Mouse (Mus musculus) c-Kit-negative CD71-positive TER-119-positive erythroid progenitor cells, embryonic 14.5 days (primary cell): ENCODE data around the gene Chrnb1.

Experiments used
- DNase-seq: peaks from one replicate; pipeline ENCODE4 v3.0.0-alpha.2; 2013; ENCODE audit warnings: low read depth, low spot score

Chrnb1 gene

DNA sequence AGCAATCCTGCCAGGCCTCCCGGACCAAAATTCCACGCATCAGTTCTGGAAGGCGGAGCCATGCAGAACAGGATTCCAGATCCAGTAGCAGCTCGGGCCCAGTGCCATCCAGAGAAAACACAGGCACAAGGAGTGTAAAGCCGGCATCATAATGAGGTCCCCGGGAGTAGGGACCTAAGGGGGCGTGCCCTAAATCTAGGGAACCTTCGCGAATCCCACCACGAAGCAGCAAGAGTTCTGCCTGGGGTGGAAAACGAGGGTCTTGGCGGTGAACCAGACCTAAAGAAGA is 8.9 kb upstream of the Chrnb1 start:
- no peak for DNase-seq

DNA sequence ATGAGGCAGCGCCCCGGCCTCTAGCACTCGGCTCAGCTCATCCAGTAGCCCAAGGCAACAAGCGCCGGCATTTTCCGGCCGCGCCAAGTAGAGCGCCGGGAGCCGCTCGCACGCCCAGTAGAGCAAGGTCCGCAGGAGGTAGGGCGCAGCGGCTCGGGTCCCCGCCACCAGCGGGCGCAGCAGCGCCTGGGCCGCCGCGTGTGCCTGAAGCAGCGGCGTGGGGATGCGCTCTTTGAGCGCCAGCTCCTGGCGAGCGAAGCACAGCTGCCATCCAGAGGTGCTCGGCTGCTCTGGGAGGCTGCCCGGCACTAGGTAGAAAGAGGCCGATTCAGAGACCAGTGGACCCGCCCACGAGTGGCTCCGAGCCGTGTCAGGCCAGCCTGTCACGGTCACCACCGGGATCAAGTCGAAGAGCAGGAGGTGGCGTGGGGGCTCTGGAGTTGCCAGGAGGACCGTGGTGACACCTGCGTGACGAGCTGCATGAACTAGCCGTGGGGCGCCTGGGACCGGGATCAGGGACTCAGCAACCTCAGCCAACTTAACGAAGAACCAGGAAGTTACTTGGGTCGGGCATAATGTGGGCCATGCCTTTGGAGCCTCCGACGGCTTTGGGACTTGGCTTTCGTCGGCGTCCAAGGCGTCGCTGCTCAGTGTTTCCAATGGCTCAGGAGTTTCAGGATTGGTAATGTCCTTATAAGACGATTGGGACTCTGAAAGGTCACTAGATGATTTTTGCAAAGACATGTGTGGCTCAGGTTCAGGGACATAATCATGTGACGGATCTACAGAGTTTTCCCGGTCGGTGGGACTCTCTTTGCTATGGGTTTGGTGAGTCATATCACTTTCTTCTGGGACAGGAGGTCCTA is 8.3 kb upstream of the Chrnb1 start:
- DNase-seq, result no peak

DNA sequence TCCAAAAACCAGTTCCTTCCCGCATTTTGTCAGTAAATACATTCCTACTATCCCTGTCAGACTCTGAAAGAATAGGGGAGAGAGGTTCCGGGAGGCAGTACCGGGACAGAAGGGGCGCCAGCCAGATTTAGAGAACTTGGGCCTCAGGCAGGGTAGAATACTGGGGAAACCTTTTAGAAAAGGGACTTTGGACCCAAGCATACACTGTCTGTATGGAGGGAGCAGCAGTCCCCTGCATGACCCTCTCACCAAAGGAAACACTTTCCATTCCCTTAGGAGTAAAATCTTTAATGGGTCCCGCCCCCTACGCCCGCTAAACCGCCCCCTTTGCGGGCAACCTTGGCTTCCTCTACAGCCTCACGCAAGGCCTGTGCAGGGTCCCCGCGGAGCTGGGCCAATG is 7.6 kb upstream of the Chrnb1 start:
- DNase-seq, result no peak

DNA sequence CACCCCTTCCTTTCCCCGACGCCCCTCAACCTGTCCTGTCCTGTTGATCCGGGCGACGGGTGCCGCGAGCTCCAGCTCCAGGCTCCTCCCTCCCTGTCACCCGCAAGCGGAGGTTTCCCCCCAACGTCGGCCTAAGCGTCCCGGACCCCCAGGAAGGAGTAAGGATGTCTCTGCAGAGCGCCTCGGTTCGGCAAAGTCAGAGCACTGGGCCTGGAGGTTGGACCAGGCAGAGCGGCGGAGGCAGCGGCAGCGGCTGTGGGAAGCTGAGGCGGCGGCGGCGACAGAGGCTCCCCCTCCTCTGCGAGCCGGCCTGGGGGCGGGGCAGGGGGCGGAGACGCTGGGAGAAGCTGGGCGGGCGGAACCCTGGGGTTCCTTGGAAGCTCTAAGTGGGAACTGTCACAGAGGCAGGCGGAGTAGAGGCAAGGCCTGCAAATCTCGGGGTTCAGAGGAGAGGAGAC is 6.9 kb upstream of the Chrnb1 start:
- no peak for DNase-seq

DNA sequence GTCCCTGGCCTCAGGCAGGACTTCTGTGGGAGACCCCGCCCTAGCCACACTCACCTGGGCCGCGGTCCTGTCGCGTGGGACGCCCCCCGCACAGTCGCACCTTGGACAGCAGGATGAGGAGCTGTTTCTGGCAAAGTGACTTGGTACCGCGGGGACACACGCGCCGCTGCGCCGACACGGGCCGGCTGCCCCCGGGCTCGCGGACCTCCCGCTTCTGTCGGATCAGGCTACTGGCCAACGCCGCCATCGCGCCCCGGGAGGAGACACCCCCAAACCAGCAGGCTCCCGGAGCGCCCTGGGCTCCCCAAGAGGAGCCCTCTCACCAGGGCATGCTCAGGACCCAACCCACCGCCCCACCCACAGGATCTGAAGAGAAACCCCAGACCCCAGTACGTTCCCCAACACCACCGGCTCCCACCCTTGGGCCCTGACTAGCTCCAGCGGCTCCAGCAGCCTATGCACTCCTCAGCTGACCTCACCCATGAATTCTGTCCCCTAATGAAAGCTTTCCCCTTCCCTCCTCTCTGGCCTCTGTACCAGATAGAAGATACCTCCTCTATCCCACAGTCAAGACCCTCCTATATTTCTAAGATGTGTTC is 5.7 kb upstream of the Chrnb1 start, which contains the start of gene Fgf11:
TSS of gene Fgf11 (minus strand) at position 479 of the 599 bp plus-strand sequence.
- DNase-seq, result no peak

GRCm38 (mm10) chr11:69800392-69801197 is 4.9 kb upstream of the Chrnb1 start:
- DNase-seq, result no peak

DNA sequence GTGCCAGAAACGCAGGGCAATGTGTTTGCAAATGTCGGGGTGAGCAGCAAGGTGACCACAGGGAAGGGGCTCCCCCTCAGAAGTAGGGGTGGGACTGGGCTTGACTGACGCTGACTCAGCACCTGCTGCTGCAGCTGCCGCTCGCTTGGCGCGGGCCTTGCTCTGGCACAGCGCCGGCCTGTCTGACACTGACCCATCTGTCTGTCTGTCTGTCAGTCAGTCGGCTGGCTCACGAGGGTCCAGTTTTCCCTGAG is 4.3 kb upstream of the Chrnb1 start:
- no peak for DNase-seq

GRCm38 (mm10) chr11:69799394-69800137 is 3.8 kb upstream of the Chrnb1 start:
- DNase-seq, result no peak

DNA sequence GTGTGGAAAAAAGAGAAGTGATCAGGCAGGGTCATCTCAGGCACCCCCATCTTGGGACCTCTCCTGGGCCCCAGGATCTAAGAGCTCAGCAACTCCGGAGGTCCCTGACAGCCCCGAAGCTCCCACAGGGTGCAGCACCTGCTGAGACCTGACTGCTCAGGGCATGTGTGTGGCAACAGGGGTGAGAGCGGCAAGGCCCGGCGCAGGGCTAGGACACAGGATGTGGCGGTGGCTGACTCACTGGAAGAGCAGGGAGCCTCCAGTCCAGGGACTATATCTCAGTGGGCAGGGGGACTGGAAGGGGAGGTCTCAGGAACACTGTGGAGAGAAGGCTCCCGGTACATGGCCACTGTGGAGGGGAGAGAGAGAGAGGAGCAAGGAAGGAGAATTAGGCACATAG is 2.2 kb upstream of the Chrnb1 start:
- DNase-seq, result no peak

DNA sequence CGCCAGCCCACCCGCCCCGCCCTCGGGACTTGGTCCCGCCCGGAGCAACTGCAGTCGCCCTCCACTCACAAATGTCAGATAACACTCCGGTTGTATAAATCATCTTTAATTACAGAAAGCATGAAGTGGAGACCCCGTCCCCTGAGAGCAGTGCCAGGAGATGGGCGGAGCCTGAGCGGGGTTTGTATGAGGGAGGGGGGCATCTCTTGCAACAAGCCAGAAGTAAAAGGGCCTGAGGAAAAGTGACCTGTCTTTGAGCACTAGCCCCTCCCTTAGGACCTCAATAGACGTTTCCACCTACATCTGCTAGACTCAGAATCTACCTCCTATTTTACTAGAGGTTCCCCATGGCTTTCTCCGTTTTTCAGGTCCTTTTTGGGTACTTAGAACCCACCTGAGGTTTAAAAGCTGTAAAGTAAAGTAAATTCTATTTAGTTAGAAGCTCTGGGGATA is 266 bp upstream of the Chrnb1 start:
- no peak for DNase-seq

- no peak for DNase-seq
Measured at GRCm38 (mm10) chr11:69793429-69793828, 2.3 kb downstream of the Chrnb1 start.

DNA sequence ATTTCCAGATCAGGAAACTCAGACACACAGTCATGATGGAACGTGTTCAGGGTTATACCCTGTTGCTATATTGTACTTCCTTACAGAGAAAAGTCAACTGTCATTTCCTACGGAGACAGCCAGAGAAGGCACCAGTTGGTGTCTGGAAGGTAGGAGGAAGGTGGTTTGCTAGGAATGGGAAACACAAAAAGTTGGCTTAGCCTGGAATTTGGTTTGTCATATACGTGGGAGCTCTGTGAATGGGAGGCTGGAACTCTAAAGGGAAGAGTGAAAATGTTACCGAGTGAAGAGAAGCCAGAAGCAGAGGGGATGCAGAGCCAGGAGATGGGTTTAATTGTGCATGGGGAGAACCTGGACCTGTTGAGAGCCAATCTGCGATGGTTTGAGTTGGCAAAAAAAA is 4.3 kb downstream of the Chrnb1 start:
- DNase-seq, result no peak

DNA sequence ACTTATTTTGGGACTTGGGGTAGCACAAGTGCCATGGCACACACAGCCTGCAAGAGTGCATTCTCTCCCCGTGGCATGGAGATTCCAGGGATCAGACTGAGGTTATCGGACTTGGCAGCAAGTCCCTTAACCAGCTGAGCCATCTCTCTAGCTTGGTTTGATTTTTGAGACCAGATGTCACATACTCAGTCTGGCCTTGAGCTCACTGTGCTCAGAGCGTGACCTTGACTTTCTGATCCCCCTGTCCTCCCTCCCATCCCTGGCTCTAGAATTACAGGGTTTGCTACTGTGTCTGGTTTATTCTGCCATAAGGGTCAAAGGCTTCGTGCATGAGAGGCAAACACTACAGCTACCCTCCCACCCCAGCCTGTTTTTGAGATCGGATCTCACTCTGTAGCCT is 6.3 kb downstream of the Chrnb1 start:
- no peak for DNase-seq

DNA sequence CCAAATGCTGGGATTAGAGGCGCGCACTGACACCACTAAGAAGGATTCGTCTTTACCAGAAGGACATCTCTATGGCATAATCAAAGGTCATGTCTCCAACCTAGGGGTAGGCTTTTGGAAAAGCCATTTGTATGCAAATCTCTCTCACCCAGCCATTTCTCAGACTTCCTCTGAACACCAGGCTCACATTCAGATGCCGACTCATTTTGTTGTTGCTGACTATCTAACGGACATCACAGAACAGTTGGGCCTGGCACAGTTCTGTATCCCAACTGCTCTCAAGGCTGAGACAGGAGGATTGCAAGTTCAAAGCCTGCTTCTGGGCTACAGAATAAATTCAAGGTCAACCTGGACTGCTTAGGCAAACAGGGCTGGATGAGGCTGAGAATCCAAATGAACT is 8.4 kb downstream of the Chrnb1 start:
- no peak for DNase-seq

DNA sequence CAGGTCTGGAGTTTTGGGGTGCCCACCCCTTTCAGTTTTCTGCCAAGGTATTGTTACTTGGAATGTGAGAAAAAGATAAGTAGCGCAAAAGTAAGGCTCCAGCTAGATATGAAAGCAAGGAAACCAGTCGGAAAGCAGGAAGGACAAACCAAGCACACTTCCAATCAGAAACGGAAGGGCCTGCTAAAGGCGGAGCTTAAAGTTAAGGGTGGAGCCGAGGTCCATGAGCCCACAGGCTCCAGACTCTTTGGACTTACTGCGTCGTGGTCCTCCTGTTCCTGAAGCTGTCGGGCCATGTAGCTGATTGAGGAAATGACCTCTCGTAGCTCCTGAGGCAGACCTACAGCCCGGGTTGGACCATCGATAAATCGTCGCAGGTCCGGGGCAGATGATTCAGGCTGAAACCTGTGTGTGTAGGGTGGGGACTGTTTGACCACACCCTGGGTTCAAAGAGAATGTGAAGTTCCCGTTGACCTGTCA is 10.9 kb downstream of the Chrnb1 start:
- DNase-seq, result peak; percentile 56

DNA sequence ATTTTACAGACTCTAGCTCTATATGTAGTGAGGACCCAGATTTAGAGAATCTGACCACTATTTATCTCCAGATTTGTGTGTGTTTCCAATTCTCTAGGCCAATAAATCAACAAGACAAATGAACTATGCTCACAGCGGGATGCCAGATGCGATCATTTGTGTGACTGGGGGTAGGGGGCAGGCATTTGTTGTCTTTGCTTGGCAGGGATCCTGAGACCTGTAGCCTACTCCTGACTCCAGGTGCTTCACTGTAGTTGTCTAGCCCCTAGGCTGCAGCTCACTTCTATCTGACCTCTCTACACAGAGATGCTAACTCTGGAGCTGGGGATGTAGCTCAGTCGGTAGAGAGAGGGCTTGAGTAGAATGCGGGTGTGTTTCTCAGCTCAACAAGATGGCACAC is 13.9 kb downstream of the Chrnb1 start:
- DNase-seq, result no peak

- DNase-seq, result no peak
Measured at GRCm38 (mm10) chr11:69778985-69779384, 16.8 kb downstream of the Chrnb1 start.

- no peak for DNase-seq
Measured at GRCm38 (mm10) chr11:69778258-69778982, 17.3 kb downstream of the Chrnb1 start.

GRCm38 (mm10) chr11:69777504-69778257 is 18.1 kb downstream of the Chrnb1 start:
- no peak for DNase-seq

DNA sequence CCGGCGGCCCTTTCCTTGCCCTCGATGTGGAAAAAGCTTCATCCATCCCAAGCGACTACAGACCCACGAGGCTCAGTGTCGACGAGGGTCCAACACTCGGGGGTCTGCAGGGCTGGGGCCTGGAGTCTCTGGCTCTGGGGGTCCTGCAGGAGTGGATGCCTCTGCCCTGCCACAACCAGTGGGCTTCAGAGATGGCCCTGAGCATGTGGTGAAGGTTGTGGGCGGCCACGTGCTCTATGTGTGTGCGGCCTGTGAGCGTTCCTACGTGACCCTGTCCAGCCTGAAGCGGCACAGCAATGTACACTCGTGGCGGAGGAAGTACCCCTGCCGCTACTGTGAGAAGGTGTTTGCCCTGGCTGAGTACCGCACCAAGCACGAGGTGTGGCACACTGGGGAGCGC is 19.3 kb downstream of the Chrnb1 start:
- DNase-seq, result no peak
